Mouse (Mus musculus) brain, embryonic 14.5 days (tissue): ENCODE results near the gene 2310061I04Rik.

Experiments
- CTCF ChIP-seq: fragments of 200-500 bp; IDR thresholded peaks from 2 replicates; pipeline ENCODE4 v1.5.1; 2012; ENCODE audit warnings: inconsistent platforms, mild to moderate bottlenecking, moderate library complexity, borderline replicate concordance; ENCODE audit not compliant: insufficient read depth, insufficient read length; ENCODE audit errors: extremely low read depth
- POLR2A ChIP-seq: fragments of 200-500 bp; IDR thresholded peaks from 2 replicates; pipeline ENCODE4 v1.6.1; 2012; ENCODE audit warnings: mild to moderate bottlenecking, inconsistent platforms, borderline replicate concordance; ENCODE audit not compliant: poor library complexity, insufficient read depth, insufficient read length, severe bottlenecking; ENCODE audit errors: extremely low read depth

- no peak for TF ChIP-seq POLR2A
- no peak for TF ChIP-seq CTCF
Measured at GRCm38 (mm10) chr17:35882924-35883323, 14.3 kb downstream of the 2310061I04Rik start.
